Mouse (Mus musculus) ZHBTc4 (cell line): ENCODE results near the gene Mdm2.
A peak's percentile ranks its signal among the peaks of the same experiment; 100 is the strongest.

Experiments used
- DNase-seq: peaks from one replicate; pipeline ENCODE4 v3.0.0-alpha.2; 2011; ENCODE audit warnings: low read depth, low spot score

Gene Mdm2

GRCm38 (mm10) chr10:117682858-117683733, 27.5 kb downstream of the Mdm2 start:
- DNase-seq = peak; percentile 58

DNA sequence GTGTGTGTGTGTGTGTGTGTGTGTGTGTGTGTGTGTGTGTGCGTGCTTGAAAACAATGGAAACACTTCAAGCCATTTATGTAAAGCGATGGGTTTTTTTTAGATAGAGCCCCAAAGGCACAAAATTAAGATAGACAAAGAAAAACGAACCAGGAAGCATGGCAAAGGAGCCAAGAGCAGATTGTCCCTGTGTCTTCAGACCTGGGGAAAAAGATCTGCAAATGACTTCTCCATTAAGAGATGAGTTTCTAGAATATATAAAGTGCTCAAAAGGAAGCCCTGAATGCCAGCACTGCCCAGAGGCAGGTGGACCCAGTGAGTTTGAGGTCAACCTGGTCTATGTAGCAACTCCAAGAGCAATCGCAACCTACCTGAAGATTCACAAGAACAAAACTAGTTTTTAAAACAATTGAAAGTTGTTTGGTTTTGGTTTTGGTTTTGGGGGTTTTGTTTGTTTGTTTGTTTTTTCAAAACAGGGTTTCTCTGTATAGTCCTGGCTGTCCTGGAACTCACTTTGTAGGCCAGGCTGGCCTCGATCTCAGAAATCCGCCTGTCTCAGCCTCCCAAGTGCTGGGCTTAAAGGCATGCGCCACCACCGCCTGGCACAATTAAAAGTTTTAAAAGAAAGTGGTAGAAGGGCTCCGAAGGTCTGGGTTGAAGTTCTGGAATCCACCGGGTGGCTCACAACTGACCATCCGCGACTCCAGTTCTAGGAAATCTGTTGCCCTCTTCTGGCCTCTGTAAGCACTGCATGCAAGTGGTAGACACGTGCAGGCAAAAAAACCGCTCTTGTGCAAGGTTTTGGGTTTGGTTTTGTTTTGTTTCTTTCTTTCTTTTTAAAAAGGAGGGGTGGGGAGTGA, 28.3 kb downstream of the Mdm2 start:
- peak; percentile 88 for DNase-seq

DNA sequence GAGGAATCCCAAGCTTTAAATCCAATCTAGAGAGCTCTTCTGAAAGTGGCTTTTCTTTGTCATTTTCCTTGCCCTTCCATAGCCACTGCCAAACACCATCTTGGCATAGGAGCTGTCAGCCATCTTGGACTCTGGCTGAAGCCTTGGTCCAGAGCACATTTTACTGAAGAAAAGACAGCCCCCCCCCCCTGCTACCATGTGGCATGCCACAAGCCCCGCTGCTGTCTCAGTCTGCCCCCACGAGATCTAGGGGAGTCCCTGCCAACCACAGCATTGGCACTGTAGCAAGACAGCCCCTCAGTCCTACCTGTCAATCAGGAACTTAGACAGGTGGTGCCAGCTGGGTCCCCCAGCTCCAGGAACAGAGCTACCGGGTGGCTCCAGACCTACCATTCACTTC, 29.0 kb downstream of the Mdm2 start:
- DNase-seq = no peak

GRCm38 (mm10) chr10:117680868-117681513, 29.6 kb downstream of the Mdm2 start:
- DNase-seq = no peak

DNA sequence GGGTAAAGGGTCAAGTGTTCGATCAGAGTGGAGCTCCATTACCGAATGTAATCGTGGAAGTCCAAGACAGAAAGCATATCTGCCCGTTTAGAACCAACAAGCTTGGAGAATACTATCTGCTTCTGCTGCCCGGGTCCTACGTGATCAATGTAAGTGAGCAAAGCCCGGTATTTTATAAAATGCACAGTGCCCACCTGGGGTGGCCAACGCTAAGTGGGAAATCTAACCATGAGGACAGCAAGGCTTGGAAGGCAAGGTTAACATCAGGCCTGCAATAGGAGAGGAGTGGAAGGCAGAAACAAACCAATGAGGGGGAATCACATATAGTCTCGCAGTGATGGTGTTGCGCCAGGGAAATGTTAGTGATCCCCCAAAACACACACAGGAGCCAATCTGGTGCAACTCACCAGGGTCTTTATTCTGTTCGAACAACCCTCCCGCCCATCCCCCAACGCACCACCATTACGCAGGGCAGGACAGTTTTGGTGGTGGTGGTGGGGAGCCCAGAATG, 30.5 kb downstream of the Mdm2 start:
- DNase-seq = no peak

DNA sequence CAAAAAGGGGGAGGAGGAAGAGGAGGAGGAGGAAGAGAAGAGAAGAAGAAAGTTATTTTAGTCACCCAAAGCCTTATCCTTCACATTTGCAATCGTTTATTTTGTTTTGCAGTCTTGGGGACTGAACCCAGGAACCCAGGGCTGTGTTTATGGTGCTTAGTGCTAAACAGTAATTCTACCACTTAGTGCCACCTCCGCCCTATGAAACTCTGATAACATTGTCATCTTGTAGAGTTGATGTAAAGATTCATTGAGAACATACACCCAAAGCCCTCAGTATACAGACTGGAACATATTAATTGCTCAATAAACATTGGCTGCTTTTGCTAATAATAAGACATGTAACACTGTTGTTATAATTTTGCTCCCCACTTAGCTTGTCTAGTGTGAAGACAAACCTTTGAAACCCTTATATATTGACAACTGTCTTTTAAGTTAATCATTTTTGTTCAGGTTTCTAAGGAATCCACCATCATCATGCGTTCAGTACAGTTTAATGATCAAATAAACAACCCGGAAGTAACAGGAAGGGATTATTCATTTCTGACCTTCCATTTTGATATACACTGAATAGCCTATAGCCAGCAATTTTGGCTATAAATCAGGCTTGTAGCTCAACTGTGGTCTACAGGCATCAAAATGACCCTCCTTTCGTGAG, 31.4 kb downstream of the Mdm2 start:
- DNase-seq = no peak

DNA sequence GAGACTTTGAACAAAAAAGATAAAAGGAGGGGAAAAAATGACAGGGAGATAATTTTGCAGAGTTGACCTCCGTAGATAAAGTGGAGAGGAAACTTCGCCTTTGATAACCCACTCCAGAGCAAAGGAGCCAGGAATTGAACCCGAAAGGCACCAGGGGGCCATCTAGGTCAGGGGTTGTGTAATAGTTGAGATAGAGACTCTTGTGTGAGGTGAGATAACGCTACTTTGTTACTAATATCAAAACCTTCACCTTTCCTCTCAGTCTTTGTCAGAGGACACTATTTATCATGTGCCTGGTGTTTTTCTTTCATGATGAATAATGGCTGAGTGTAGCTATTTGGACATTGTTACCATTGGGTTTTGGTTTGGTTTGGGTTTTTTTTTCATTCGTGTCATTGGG, 32.2 kb downstream of the Mdm2 start:
- DNase-seq = no peak

DNA sequence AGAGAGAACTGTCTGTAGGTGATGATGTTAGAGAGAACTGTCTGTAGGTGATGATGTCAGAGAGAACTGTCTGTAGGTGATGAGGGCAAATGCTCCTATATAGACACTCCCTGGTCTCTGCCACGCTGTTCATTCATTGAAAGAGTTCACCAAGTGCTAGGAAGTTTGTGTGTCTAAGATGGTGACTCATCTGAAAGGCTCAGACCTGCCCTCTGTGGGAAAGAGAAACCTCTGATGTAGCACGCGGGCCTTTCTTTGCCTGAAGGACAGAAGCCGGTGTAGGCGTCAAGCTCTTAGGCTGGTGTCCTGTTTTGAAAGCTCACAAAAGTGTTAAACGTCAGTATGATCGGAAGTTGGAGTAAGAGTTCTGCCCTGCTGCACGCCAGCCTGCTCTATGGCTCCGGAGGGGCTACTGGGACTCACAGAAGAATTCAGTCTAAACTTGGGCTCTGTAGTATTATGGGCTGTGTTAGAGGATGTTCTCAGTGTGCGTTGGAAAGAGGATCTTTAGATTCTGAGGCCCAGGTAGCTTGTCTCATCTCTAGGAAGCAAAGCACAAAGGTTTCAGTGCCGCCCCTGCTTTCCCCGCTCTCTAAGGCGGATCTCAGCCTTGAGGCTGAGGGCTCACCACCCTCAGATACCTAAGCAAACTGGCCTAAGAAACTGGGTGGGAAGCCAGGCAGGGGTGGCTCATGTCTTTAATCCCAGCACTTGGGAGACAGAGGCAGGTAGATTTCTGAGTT, 32.9 kb downstream of the Mdm2 start:
- no peak for DNase-seq

DNA sequence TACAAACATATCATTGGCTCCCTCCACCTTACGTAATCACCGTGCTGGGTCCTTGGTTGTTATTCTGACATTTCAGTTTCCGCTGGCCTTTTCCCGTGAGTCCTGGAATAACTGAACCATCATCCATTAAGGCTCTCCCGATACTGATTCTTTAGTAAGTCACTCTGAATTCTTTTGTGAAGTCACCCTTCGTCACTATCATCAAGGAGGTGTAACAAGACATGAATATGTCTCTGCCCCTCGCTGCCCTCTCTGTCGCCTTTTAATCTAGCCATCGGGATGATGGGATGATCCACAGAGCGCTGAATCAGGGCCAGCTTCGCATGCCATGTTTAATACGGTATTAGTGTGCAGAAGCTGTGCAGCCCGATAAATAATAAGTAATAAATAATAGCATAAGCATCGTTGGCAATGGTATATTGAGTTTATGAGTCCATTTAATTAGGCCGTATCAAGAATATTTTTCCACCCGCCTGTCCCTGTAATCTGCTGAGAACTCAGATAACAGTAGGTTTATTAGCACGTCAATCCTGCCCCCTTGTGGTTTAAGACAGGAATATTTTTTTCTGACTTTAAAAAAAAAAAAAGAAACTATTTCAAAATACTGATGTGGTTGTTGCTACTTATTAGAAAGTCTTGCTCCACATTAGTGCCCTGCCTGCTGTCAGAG, 33.8 kb downstream of the Mdm2 start:
- DNase-seq = peak; percentile 66

GRCm38 (mm10) chr10:117676036-117676643, 34.4 kb downstream of the Mdm2 start:
- DNase-seq = no peak

DNA sequence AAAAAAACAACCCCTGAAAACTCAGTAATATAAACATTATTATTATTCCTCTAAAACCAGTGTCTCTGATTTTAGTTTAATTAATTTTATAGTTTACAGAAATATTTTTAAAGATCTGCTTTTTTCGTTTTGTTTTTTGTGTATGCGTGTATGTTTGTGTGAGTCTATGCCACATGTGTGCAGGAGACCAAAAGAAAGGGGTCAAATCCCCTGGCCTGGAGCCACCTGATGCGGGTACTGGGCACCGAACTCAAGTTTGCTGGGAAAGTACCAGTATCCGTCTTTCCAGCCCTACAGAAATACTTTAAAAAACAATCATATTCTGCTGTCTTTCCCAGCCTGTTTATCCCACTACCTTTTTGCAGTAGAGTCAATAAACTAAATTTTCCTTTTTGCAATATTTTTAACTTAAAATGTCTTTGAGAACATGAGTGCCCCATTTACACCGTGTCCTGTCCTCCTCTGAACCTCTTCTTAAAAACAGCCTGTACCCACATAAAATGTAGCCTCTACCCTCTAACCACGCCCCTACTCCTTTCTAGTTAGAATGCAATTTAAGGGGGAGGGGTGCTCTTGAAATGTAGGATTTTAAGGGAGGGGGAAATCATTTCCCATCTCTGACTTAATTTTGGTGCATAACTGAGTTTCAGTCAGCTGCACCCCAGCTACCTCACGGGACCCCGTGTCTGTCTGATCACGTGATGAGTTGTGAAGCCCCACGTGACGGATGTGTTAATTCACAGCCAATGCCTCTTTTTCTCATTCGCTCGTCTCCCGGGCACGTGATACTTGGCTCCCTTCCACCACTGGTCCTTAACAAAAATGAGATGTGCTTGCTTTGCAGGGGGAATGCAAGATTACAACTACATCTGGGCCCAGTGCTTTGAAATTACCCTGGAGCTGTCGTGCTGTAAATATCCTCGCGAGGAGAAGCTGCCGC, 35.2 kb downstream of the Mdm2 start:
- no peak for DNase-seq

DNA sequence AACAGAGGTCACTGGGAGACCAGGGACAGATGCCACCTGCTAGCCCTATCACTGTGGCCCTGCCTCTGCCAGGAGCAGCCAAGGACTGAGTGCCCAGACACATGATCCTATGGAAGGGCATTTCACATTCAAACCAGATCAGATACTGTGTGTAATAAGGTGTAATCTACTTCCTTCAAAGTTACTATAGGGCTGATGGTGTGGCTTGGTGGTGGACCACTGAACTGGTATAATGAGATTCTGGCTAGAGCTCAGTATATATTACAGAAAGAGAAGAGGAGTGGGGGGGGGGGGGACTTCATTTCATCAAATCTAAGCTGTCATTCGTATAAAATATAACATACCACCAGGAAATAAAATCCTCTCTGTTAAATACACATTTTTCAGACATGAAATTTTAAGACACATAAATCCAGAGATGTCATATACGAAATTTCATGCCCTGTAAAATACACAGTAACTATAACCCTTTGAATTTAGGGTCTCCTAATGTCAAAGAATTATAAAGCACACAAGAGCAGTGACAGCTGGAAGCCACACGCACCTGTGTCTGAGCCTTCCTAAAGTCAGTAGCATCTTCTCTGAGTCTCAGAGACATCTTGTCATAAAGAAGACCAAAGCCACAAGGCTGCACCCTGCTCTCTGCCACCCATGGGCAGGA, 36.1 kb downstream of the Mdm2 start:
- DNase-seq = no peak

GRCm38 (mm10) chr10:117673913-117674312, 36.6 kb downstream of the Mdm2 start:
- no peak for DNase-seq

- DNase-seq = no peak
Observed at GRCm38 (mm10) chr10:117672693-117673092, 37.9 kb downstream of the Mdm2 start.

DNA sequence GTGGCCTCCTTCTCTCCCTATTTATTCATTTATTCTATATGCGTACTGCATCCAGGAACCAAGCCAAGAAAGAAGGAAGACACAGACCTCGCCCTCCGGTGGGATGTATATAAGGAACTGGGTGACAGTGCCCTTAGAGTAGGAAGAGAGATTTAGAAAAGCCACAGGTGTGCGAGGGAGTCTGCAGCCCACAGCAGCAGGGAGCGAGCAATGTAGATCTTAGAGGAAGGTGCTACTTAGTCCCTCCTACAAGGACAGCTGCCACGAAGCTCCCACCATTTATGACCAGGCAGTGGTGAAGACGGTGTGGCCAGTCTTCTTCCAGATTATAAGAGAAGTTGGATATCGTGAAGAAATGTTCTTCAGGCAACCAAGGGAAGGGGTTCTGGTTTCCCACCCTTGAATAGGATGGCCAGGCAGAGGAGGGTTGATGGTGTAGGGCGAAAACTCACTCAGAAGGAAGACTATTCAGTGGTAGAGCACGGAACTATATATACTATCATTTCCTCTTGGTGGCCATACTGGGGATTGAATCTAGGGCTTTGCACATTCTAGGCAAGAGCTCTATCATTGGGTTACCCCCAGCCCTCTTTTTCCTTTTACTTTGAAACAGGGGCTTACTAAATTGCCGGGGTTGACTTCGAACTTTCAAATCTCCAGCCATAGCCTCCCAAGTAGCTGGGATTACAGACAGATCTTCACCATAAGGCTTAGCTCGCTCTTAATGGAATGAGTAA, 38.5 kb downstream of the Mdm2 start:
- DNase-seq = no peak

DNA sequence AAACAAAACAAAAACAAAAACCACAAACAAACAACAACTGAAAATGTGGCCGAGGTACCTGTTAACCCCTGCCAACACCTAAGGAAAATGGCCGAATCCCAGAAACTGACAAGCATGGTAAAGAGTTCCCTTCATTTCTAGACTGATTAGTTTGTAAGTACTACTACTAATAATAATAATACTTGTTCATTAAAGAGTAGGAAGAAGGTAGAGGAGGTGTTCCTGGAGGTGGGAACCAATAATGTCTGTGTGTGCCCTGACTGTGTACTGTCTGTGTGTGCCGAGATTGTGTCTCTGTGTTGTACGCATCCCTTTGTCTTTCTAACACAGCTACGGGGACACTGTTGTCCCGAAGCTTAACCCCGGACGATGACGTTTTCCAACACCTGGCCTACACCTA, 39.3 kb downstream of the Mdm2 start:
- DNase-seq = no peak

- no peak for DNase-seq
Observed at GRCm38 (mm10) chr10:117670791-117671190, 39.8 kb downstream of the Mdm2 start.
